ENCODE assay signal across 20 mouse cellular contexts in the genomic region with DNA sequence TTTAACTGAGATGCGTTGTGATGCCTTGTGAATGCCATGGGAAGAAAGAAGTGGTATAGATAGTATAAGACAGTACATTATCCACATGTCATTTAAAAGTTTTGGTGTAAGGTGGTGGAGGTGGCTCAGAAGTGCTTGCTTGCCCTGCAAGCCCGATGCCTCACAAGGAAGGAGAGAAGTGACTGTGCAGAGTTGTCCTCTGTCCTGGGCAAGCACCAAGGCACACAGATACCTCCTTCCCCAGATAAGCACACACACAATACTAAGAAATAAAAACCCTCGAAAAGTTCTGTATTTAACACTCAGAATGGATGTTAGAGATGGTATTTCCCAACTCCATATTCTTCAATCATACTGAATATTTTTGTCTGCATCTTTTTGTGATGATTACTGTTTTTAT. TPM values are rescaled to one million over a fixed set of nuclear protein-coding genes. Genes with fewer than 3 reads are reported as not detected.
DNase-seq lines count a peak whose midpoint lies in the region; ATAC-seq lines count a peak whose summit lies in the region.
"Had no signal": no experiment of that assay in that cellular context is flagged by ENCODE, and none has a peak within 500 bp of the region (broad histone marks: within the 10 kb centered on the region; RNA-seq: fewer than 3 reads in every experiment).

No protein-coding gene starts in this region.

- H3K36me3 ChIP-seq in liver, embryonic 11.5 days (ENCODE audit: control insufficient read depth, insufficient read depth, low read length): no peaks in the 10 kb centered on the region
- H3K36me3 ChIP-seq in liver, embryonic 15.5 days (replicated peaks): no peaks in the 10 kb centered on the region
- no peaks in the 10 kb centered on the region for H3K36me3 ChIP-seq in forebrain, embryonic 11.5 days (ENCODE audit: control insufficient read depth, insufficient read depth, low read length)
- H3K36me3 ChIP-seq: heart, embryonic 15.5 days; hindbrain, embryonic 13.5 days had no signal

- H3K27me3 ChIP-seq in liver, embryonic 11.5 days (replicated peaks; ENCODE audit: control insufficient read depth, insufficient read depth, low read length): no peaks in the 10 kb centered on the region
- no peaks in the 10 kb centered on the region for H3K27me3 ChIP-seq in liver, embryonic 15.5 days
- no peaks in the 10 kb centered on the region for H3K27me3 ChIP-seq in forebrain, embryonic 11.5 days (ENCODE audit: control insufficient read depth, insufficient read depth, low read length)
- H3K27me3 ChIP-seq: heart, embryonic 15.5 days; hindbrain, embryonic 13.5 days had no signal

- H3K9me3 ChIP-seq in liver, embryonic 11.5 days (ENCODE audit: control insufficient read depth, low read length): no peaks in the 10 kb centered on the region
- no peaks in the 10 kb centered on the region for H3K9me3 ChIP-seq in liver, embryonic 15.5 days (replicated peaks)
- no peaks in the 10 kb centered on the region for H3K9me3 ChIP-seq in forebrain, embryonic 11.5 days (ENCODE audit: control insufficient read depth, low read length)
- H3K9me3 ChIP-seq: embryonic facial prominence, embryonic 10.5 days; heart, embryonic 15.5 days; hindbrain, embryonic 13.5 days had no signal

- WGBS in liver, embryonic 11.5 days: 67% methylated on average over 3 of the region's 3 CpGs
- 43% methylated on average over 3 of the region's 3 CpGs for WGBS in liver, embryonic 15.5 days (ENCODE audit: insufficient replicate concordance)
- WGBS in forebrain, embryonic 11.5 days: 94% methylated on average over 3 of the region's 3 CpGs

- H3K4me2 ChIP-seq in liver, embryonic 11.5 days: no peak overlapping the region
- H3K4me2 ChIP-seq in liver, embryonic 15.5 days: no peak overlapping the region
- no peak overlapping the region for H3K4me2 ChIP-seq in forebrain, embryonic 11.5 days (ENCODE audit: low read depth, low read length, severe bottlenecking)
- H3K4me2 ChIP-seq: heart, embryonic 11.5 days; heart, embryonic 15.5 days; hindbrain, embryonic 13.5 days had no signal

- no peak for DNase-seq in liver, embryonic 11.5 days (ENCODE audit: low spot score)
- DNase-seq in liver: no peak
- DNase-seq in c-Kit-positive CD71-positive TER-119-positive erythroid progenitor cells, embryonic 14.5 days (ENCODE audit: low spot score): peak; percentile 35
- no peak for DNase-seq in kidney, postnatal 25 days
- no peak for DNase-seq in forebrain, embryonic 11.5 days (ENCODE audit: low spot score)
- no peak for DNase-seq in urinary bladder, postnatal 25 days (ENCODE audit: low spot score)
- DNase-seq: adrenal gland, adult 8-10 months; adrenal gland, postnatal 36 days; cerebellum, adult 18-20 months; cerebellum, adult 9-11 months; gastrocnemius, postnatal 36 days; heart, adult 2 months; heart, postnatal 14 days had no signal

- peak; percentile 78 for ATAC-seq in liver, embryonic 11.5 days (replicated peaks; ENCODE audit: low FRiP score)
- peak; percentile 59; the same call in 1 of the 2 replicates for ATAC-seq in liver, embryonic 15.5 days (ENCODE audit: insufficient read depth)
- no peak for ATAC-seq in forebrain, embryonic 11.5 days (replicated peaks; ENCODE audit: low FRiP score)
- ATAC-seq: forebrain, embryonic 14.5 days; hindbrain, postnatal 0 days had no signal

- no peak overlapping the region for H3K9ac ChIP-seq in liver, embryonic 11.5 days (ENCODE audit: low read depth, low read length)
- no peak overlapping the region for H3K9ac ChIP-seq in liver, embryonic 15.5 days
- H3K9ac ChIP-seq in forebrain, embryonic 11.5 days (ENCODE audit: low read length): no peak overlapping the region
- H3K9ac ChIP-seq: heart, embryonic 15.5 days; hindbrain, embryonic 13.5 days had no signal

- peaks cover 8% of the 10 kb centered on the region for H3K4me1 ChIP-seq in liver, embryonic 11.5 days (replicated peaks; ENCODE audit: control insufficient read depth, insufficient read depth, low read length)
- peaks cover 30% of the 10 kb centered on the region for H3K4me1 ChIP-seq in liver, embryonic 15.5 days (replicated peaks)
- H3K4me1 ChIP-seq in forebrain, embryonic 11.5 days (replicated peaks; ENCODE audit: control insufficient read depth, insufficient read depth, low read length): no peaks in the 10 kb centered on the region

- peak overlapping the region; percentile 43; the same call in 1 of the 2 replicates for H3K27ac ChIP-seq in liver, embryonic 11.5 days (ENCODE audit: low read depth, low read length)
- H3K27ac ChIP-seq in liver, embryonic 15.5 days (replicated peaks): no peak overlapping the region
- H3K27ac ChIP-seq in forebrain, embryonic 11.5 days (ENCODE audit: low read depth, low read length): no peak overlapping the region
- H3K27ac ChIP-seq: embryonic facial prominence, embryonic 10.5 days; heart, adult 2 months; heart, embryonic 15.5 days; hindbrain, embryonic 13.5 days; hindbrain, postnatal 0 days had no signal

- no peak overlapping the region for H3K4me3 ChIP-seq in liver, embryonic 11.5 days (ENCODE audit: low read depth, low read length)
- H3K4me3 ChIP-seq in liver, embryonic 15.5 days (replicated peaks): no peak overlapping the region
- no peak overlapping the region for H3K4me3 ChIP-seq in forebrain, embryonic 11.5 days (ENCODE audit: low read depth, low read length)
- H3K4me3 ChIP-seq: embryonic facial prominence, embryonic 10.5 days; heart, adult 2 months; heart, embryonic 15.5 days; hindbrain, embryonic 13.5 days had no signal

RNA-seq across cellular contexts. Expression of gene Fto, which starts 39.3 kb away (rescaled TPM):
- polyA plus RNA-seq in liver, embryonic 11.5 days (2014; fragmentation: Nextera tagmentation; extraction: Ambion mirVana): 56.1 and 57.7 TPM in 2 replicates
- 16.8 and 19.3 TPM in 2 replicates for polyA plus RNA-seq in liver, embryonic 15.5 days (2015; fragmentation: Nextera tagmentation; extraction: Ambion mirVana)
- polyA plus RNA-seq in forebrain, embryonic 11.5 days (2014; fragmentation: Nextera tagmentation; extraction: Ambion mirVana): 109 and 111 TPM in 2 replicates

RNA-seq across cellular contexts. Expression of gene Rpgrip1l, which starts 39.5 kb away (rescaled TPM):
- polyA plus RNA-seq in liver, embryonic 11.5 days (2014; fragmentation: Nextera tagmentation; extraction: Ambion mirVana): 6.5 and 6.8 TPM in 2 replicates
- 1.3 and 2.7 TPM in 2 replicates for polyA plus RNA-seq in liver, embryonic 15.5 days (2015; fragmentation: Nextera tagmentation; extraction: Ambion mirVana)
- polyA plus RNA-seq in forebrain, embryonic 11.5 days (2014; fragmentation: Nextera tagmentation; extraction: Ambion mirVana): 10.4 and 13.7 TPM in 2 replicates
